Mouse (Mus musculus) limb, embryonic 15.5 days (tissue): ENCODE measurements around the gene Surf2. TPM values are rescaled to one million over a fixed set of nuclear protein-coding genes. Genes with fewer than 3 reads are reported as not detected.

Experiments
- polyA plus RNA-seq: library from polyadenylated mRNA; unstranded; fragments of >200 nt; fragmentation: Nextera tagmentation; extraction: Ambion mirVana; gene quantifications from 2 replicates; pipeline ENCODE4 v1.2.1, GENCODE M21; 2015

Gene Surf2
- polyA plus RNA-seq, 1 experiment from 2014 or later, result 32.4 TPM

Other genes with a start within 250 kb of the Surf2 start
- not detected in 2 replicates for gene Lcn4, start 245.1 kb upstream of the Surf2 start, polyA plus RNA-seq
- gene Abo, start 51.4 kb upstream of the Surf2 start, polyA plus RNA-seq, result not detected in 2 replicates
- gene Surf6, start 13.5 kb upstream of the Surf2 start, polyA plus RNA-seq, result 26.2 and 27.2 TPM in 2 replicates
- gene Med22, start 5.7 kb upstream of the Surf2 start, polyA plus RNA-seq, result 48.3 and 59.8 TPM in 2 replicates
- gene Rpl7a, start 5.6 kb upstream of the Surf2 start, polyA plus RNA-seq, result 544 and 594 TPM in 2 replicates
- 58.0 and 61.3 TPM in 2 replicates for gene Surf1, start 163 bp downstream of the Surf2 start, polyA plus RNA-seq
- 323 and 330 TPM in 2 replicates for gene Surf4, start 17.6 kb downstream of the Surf2 start, polyA plus RNA-seq
- gene Stkld1, start 17.7 kb downstream of the Surf2 start, polyA plus RNA-seq, result 0.06 and 0.17 TPM in 2 replicates
- 45.2 and 45.9 TPM in 2 replicates for gene Rexo4, start 48.0 kb downstream of the Surf2 start, polyA plus RNA-seq
- 0.06 TPM in 1 of 2 replicates, not detected in the other for gene Adamts13, start 57.0 kb downstream of the Surf2 start, polyA plus RNA-seq
- 72.3 and 79.5 TPM in 2 replicates for gene Cacfd1, start 93.6 kb downstream of the Surf2 start, polyA plus RNA-seq
- 0.63 and 1.0 TPM in 2 replicates for gene Slc2a6, start 111.6 kb downstream of the Surf2 start, polyA plus RNA-seq
- 36.7 and 79.4 TPM in 2 replicates for gene Mymk, start 155.8 kb downstream of the Surf2 start, polyA plus RNA-seq
- 9.1 and 11.7 TPM in 2 replicates for gene Adamtsl2, start 163.0 kb downstream of the Surf2 start, polyA plus RNA-seq
- 0.08 and 0.16 TPM in 2 replicates for gene Fam163b, start 226.1 kb downstream of the Surf2 start, polyA plus RNA-seq
- gene Dbh, start 248.9 kb downstream of the Surf2 start, polyA plus RNA-seq, result 0.30 and 0.51 TPM in 2 replicates